Mouse (Mus musculus) CH12.LX (cell line): Measurements from ENCODE around the gene Pygm. TPM values are rescaled to one million over a fixed set of nuclear protein-coding genes. Genes with fewer than 3 reads are reported as not detected.

ENCODE experiments used
- DNase-seq: peaks from one replicate; pipeline ENCODE4 v3.0.0-alpha.2; 2013; ENCODE audit errors: extremely low read depth
- H3K27ac ChIP-seq: 2 replicates; pipeline ENCODE4 v1.5.1; 2012; ENCODE audit warnings: low read depth, mild to moderate bottlenecking, control low read depth, moderate library complexity; ENCODE audit not compliant: insufficient read depth
- H3K27me3 ChIP-seq: replicated peaks from 2 replicates; pipeline ENCODE3; 2012; ENCODE audit warnings: inconsistent platforms
- H3K36me3 ChIP-seq, 2 experiments: replicated peaks in 1 of 2; 2 replicates each; pipeline versions ENCODE3 to v1.6.1; 2012; ENCODE audit warnings: inconsistent platforms in 1 of 2, low read length in 1 of 2, mild to moderate bottlenecking in 1 of 2, mixed read lengths in 1 of 2, moderate library complexity in 1 of 2; ENCODE audit not compliant: control insufficient read depth in 1 of 2, insufficient read depth in 1 of 2
- H3K4me1 ChIP-seq, 2 experiments: 2 replicates each; pipeline ENCODE4 v1.6.1; 2012; ENCODE audit warnings: inconsistent platforms in 1 of 2, moderate library complexity in 1 of 2; ENCODE audit not compliant: insufficient read depth in 2 of 2, control insufficient read depth in 1 of 2
- H3K4me2 ChIP-seq: 2 replicates; pipeline ENCODE4 v1.6.1; 2012; ENCODE audit warnings: low read depth, mild to moderate bottlenecking, control low read depth; ENCODE audit not compliant: poor library complexity, insufficient read depth, severe bottlenecking
- H3K4me3 ChIP-seq, 3 experiments: fragments of 150-350 bp in 1 of 3; sonication (generic) in 1 of 3; replicated peaks in 1 of 3; 2 replicates each; pipeline versions ENCODE3 to v1.5.1; 2011 to 2012; ENCODE audit warnings: low read depth in 2 of 3, low read length in 2 of 3, mild to moderate bottlenecking in 2 of 3, moderate library complexity in 2 of 3, control low read depth in 1 of 3, improper control_type of control experiment in 1 of 3, inconsistent platforms in 1 of 3, mixed read lengths in 1 of 3; ENCODE audit not compliant: poor library complexity in 1 of 3
- H3K79me2 ChIP-seq: replicated peaks from 2 replicates; pipeline ENCODE4 v1.6.1; 2012; ENCODE audit warnings: mild to moderate bottlenecking, moderate library complexity; ENCODE audit not compliant: control insufficient read depth, poor library complexity, insufficient read depth, severe bottlenecking; ENCODE audit errors: extremely low read depth
- H3K9ac ChIP-seq: 2 replicates; pipeline ENCODE4 v1.6.1; 2012; ENCODE audit warnings: low read depth, mild to moderate bottlenecking, control low read depth, moderate library complexity; ENCODE audit not compliant: insufficient read depth
- H3K9me3 ChIP-seq: replicated peaks from 2 replicates; pipeline ENCODE3; 2012; ENCODE audit warnings: low read length, inconsistent platforms, mixed read lengths
- CHD1 ChIP-seq: IDR thresholded peaks from 2 replicates; pipeline ENCODE4 v1.6.1; 2012; ENCODE audit warnings: low read depth, low read length, improper control_type of control experiment, inconsistent platforms
- CHD2 ChIP-seq: IDR thresholded peaks from 2 replicates; pipeline ENCODE4 v1.6.1; 2011; ENCODE audit warnings: low read length, improper control_type of control experiment
- CTCF ChIP-seq, 2 experiments: IDR thresholded peaks in 1 of 2; conservative IDR thresholded peaks in 1 of 2; 2 replicates each; pipeline ENCODE4 v1.5.1; 2011 to 2012; ENCODE audit warnings: low read depth in 2 of 2, low read length in 2 of 2, improper control_type of control experiment in 1 of 2, inconsistent platforms in 1 of 2, mild to moderate bottlenecking in 1 of 2, moderate library complexity in 1 of 2
- ELF1 ChIP-seq: IDR thresholded peaks from 2 replicates; pipeline ENCODE4 v1.6.1; 2014; ENCODE audit warnings: low read depth, mild to moderate bottlenecking, inconsistent platforms, low read length, improper control_type of control experiment
- EP300 ChIP-seq: IDR thresholded peaks from 2 replicates; pipeline ENCODE4 v1.6.1; 2011; ENCODE audit warnings: low read length, improper control_type of control experiment
- ETS1 ChIP-seq: conservative IDR thresholded peaks from 2 replicates; pipeline ENCODE4 v1.6.1; 2012; ENCODE audit warnings: low read depth, mild to moderate bottlenecking, inconsistent platforms, low read length, improper control_type of control experiment, moderate library complexity
- HCFC1 ChIP-seq: IDR thresholded peaks from 2 replicates; pipeline ENCODE4 v1.6.1; 2012; ENCODE audit warnings: low read depth, mild to moderate bottlenecking, inconsistent platforms, low read length, improper control_type of control experiment
- IRF4 ChIP-seq: IDR thresholded peaks from 2 replicates; pipeline ENCODE4 v1.6.1; 2014; ENCODE audit warnings: low read depth, mild to moderate bottlenecking, inconsistent platforms, low read length, improper control_type of control experiment
- JUND ChIP-seq: conservative IDR thresholded peaks from 2 replicates; pipeline ENCODE4 v1.6.1; 2011; ENCODE audit warnings: low read depth, low read length, improper control_type of control experiment
- KAT2A ChIP-seq: IDR thresholded peaks from 2 replicates; pipeline ENCODE4 v1.6.1; 2012; ENCODE audit warnings: low read length, improper control_type of control experiment, inconsistent platforms; ENCODE audit not compliant: insufficient replicate concordance
- MAFK ChIP-seq: IDR thresholded peaks from 2 replicates; pipeline ENCODE4 v1.6.1; 2011; ENCODE audit warnings: low read length, improper control_type of control experiment; ENCODE audit not compliant: insufficient replicate concordance
- MAX ChIP-seq: IDR thresholded peaks from 2 replicates; pipeline ENCODE4 v1.6.1; 2011; ENCODE audit warnings: low read length, improper control_type of control experiment
- MAZ ChIP-seq: IDR thresholded peaks from 2 replicates; pipeline ENCODE4 v1.6.1; 2012; ENCODE audit warnings: low read depth, mild to moderate bottlenecking, inconsistent platforms, low read length, improper control_type of control experiment, moderate library complexity
- MXI1 ChIP-seq: IDR thresholded peaks from 2 replicates; pipeline ENCODE4 v1.6.1; 2011; ENCODE audit warnings: mild to moderate bottlenecking, low read depth, low read length, improper control_type of control experiment
- MYC ChIP-seq: IDR thresholded peaks from 2 replicates; pipeline ENCODE4 v1.6.1; 2011; ENCODE audit warnings: low read depth, mild to moderate bottlenecking, improper control_type of control experiment, low read length
- NRF1 ChIP-seq: IDR thresholded peaks from 2 replicates; pipeline ENCODE4 v1.6.1; 2014; ENCODE audit warnings: low read depth, mild to moderate bottlenecking, inconsistent platforms, low read length, improper control_type of control experiment, moderate library complexity
- PAX5 ChIP-seq: IDR thresholded peaks from 2 replicates; pipeline ENCODE4 v1.6.1; 2012; ENCODE audit warnings: low read length, inconsistent platforms, mixed read lengths
- POLR2AphosphoS2 ChIP-seq: IDR thresholded peaks from 2 replicates; pipeline ENCODE4 v1.6.1; 2011; ENCODE audit warnings: low read depth, low read length, improper control_type of control experiment
- RCOR1 ChIP-seq: conservative IDR thresholded peaks from 2 replicates; pipeline ENCODE4 v1.6.1; 2012; ENCODE audit warnings: low read depth, mild to moderate bottlenecking, inconsistent platforms, low read length, improper control_type of control experiment
- SIN3A ChIP-seq: IDR thresholded peaks from 2 replicates; pipeline ENCODE4 v1.6.1; 2012; ENCODE audit warnings: low read length, improper control_type of control experiment, inconsistent platforms
- SMC3 ChIP-seq: IDR thresholded peaks from 2 replicates; pipeline ENCODE4 v1.6.1; 2011; ENCODE audit warnings: low read depth, low read length, improper control_type of control experiment
- TBP ChIP-seq: conservative IDR thresholded peaks from 2 replicates; pipeline ENCODE4 v1.6.1; 2011; ENCODE audit warnings: low read depth, low read length, improper control_type of control experiment
- TCF12 ChIP-seq: IDR thresholded peaks from 2 replicates; pipeline ENCODE4 v1.6.1; 2014; ENCODE audit warnings: low read depth, mild to moderate bottlenecking, inconsistent platforms, low read length, improper control_type of control experiment
- UBTF ChIP-seq: IDR thresholded peaks from 2 replicates; pipeline ENCODE4 v1.6.1; 2012; ENCODE audit warnings: low read depth, mild to moderate bottlenecking, inconsistent platforms, low read length, improper control_type of control experiment, moderate library complexity
- USF2 ChIP-seq: conservative IDR thresholded peaks from 2 replicates; pipeline ENCODE4 v1.6.1; 2011; ENCODE audit warnings: low read depth, low read length, improper control_type of control experiment
- ZC3H11A ChIP-seq: IDR thresholded peaks from 2 replicates; pipeline ENCODE4 v1.6.1; 2012; ENCODE audit warnings: low read depth, mild to moderate bottlenecking, inconsistent platforms, low read length, improper control_type of control experiment
- ZKSCAN1 ChIP-seq: IDR thresholded peaks from 2 replicates; pipeline ENCODE4 v1.6.1; 2012; ENCODE audit warnings: low read depth, inconsistent platforms, low read length, improper control_type of control experiment, borderline replicate concordance
- dilution Hi-C: fragments of 300-500 bp; cut with MboI; formaldehyde crosslinking; loops from 2 replicates; pipeline ENCODE4 v1.14.3; 2020; ENCODE audit warnings: low sequenced_read_pairs; ENCODE audit not compliant: extremely low pct_unique_long_range_greater_than_20kb, extremely low pct_ligation_motif_present
- in situ Hi-C: fragments of 300-500 bp; cut with MboI; formaldehyde crosslinking; loops from 3 replicates; pipeline ENCODE4 v1.14.3; 2019; ENCODE audit warnings: low sequenced_read_pairs, low pct_ligation_motif_present, low pct_unique_long_range_greater_than_20kb, mixed read lengths
- polyA plus RNA-seq: library from polyadenylated mRNA; unstranded; fragments of >175 nt; gene quantifications from 2 replicates; pipeline ENCODE4 v1.2.1, GENCODE M21; 2012; ENCODE audit warnings: low read depth; ENCODE audit not compliant: insufficient read length
- total RNA-seq, 2 experiments: library from RNA; depleted of rRNA; stranded (reverse); fragments of 300-350 nt in 1 of 2; fragments of >200 nt in 1 of 2; gene quantifications; 2 replicates each; pipeline ENCODE4 v1.2.3; 2012 to 2014

The Pygm gene
- total and polyA plus RNA-seq, 3 experiments: 0.32 to 2.0 (median 0.47) TPM

- Histone ChIP-seq H3K4me3 (no peak overlapping the region), H3K9ac (no peak overlapping the region), H3K27ac (no peak overlapping the region), H3K4me2 (no peak overlapping the region), H3K79me2 (no peaks in the 10 kb centered on the region), H3K36me3 (peaks cover 0 to 33% of the 10 kb centered on the region in 2 experiments), H3K9me3 (no peaks in the 10 kb centered on the region), H3K27me3 (no peaks in the 10 kb centered on the region), H3K4me1 (peaks cover 0 to 31% of the 10 kb centered on the region in 2 experiments; a peak in 2 of 4 replicates)
- in situ Hi-C loops: loop anchor here (5.0 kb wide), 1 partner anchor 49 kb away; no protein-coding TSS in a partner anchor
- DNase-seq: no peak
- dilution Hi-C loops: no loop called here
- TF ChIP-seq ETS1: no peak
- TF ChIP-seq RCOR1: no peak
- TF ChIP-seq ZKSCAN1: no peak
- TF ChIP-seq HCFC1: no peak
- TF ChIP-seq JUND: no peak
- TF ChIP-seq MXI1: no peak
- no peak for TF ChIP-seq NRF1
- TF ChIP-seq ELF1: no peak
- TF ChIP-seq SMC3: no peak
- TF ChIP-seq MYC: no peak
- TF ChIP-seq TCF12: no peak
- no peak for TF ChIP-seq PAX5
- TF ChIP-seq CTCF (conservative IDR thresholded peaks at IDR 0.05 in 1 of 2, IDR thresholded peaks at IDR 0.05 in 1 of 2; ENCODE audit: low read depth in 2 of 2, low read length in 2 of 2): no peak
- no peak for TF ChIP-seq MAFK
- TF ChIP-seq KAT2A: no peak
- TF ChIP-seq SIN3A: no peak
- no peak for TF ChIP-seq ZC3H11A
- TF ChIP-seq IRF4: no peak
- TF ChIP-seq UBTF: no peak
- no peak for TF ChIP-seq CHD1
These were observed 23.8 kb downstream of the Pygm start for GRCm38 (mm10) chr19:6407816-6408510.

DNA sequence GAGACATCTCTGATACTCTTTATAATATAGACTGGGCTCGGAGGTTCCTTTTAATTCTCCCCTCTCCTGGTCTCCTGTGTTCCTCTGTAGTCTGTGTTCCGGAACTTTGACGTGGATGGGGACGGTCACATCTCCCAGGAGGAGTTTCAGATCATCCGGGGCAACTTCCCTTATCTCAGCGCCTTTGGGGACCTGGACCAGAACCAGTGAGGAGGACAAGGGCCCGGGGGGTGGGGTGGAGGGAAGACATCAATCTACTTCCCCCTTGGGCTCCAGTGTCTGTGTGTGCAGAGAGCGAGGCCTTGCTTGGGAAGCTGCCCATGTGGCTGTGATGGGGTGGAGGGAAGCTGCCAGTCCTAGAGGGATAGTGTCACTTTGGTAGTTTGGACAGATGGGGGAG, 24.6 kb downstream of the Pygm start:
- dilution Hi-C loops: no loop called here
- no peak overlapping the region for H3K9ac ChIP-seq
- in situ Hi-C loops: loop anchor here (5.0 kb wide), 1 partner anchor 49 kb away; no protein-coding TSS in a partner anchor

More for the DNA sequence above, 24.6 kb downstream of the Pygm start:
- Histone ChIP-seq H3K27me3 (no peaks in the 10 kb centered on the region), H3K79me2 (no peaks in the 10 kb centered on the region), H3K4me2 (no peak overlapping the region), H3K4me3 (no peak overlapping the region), H3K9me3 (no peaks in the 10 kb centered on the region), H3K27ac (no peak overlapping the region), H3K4me1 (peaks cover 0 to 31% of the 10 kb centered on the region in 2 experiments; a peak in 2 of 4 replicates), H3K36me3 (peaks cover 0 to 28% of the 10 kb centered on the region in 2 experiments)
- TF ChIP-seq POLR2AphosphoS2 (no peak), HCFC1 (no peak), MAZ (no peak), EP300 (no peak), TBP (no peak), ETS1 (no peak), RCOR1 (no peak), JUND (no peak), NRF1 (no peak), MAFK (no peak), KAT2A (no peak), MAX (no peak), USF2 (no peak), CHD2 (no peak)
- DNase-seq: no peak
